Mouse (Mus musculus) lung, embryonic 14.5 days (tissue): ENCODE data around the gene Vsnl1. TPM values are rescaled to one million over a fixed set of nuclear protein-coding genes. Genes with fewer than 3 reads are reported as not detected.

ENCODE experiments used
- ATAC-seq: fragments of 200-750 bp; cut with Nextera tagmentation; 2 replicates; pipeline ENCODE4 v1.8.0; 2017; ENCODE audit warnings: mild to moderate bottlenecking, moderate TSS enrichment, moderate library complexity; ENCODE audit not compliant: insufficient read depth
- DNase-seq: peaks from one replicate; pipeline ENCODE4 v3.0.0-alpha.2; 2015
- H3K27ac ChIP-seq: fragments of 300-500 bp; sonication (generic); 2 replicates; pipeline ENCODE4 v1.5.1; 2014; ENCODE audit warnings: low read depth, mild to moderate bottlenecking, moderate library complexity
- H3K27me3 ChIP-seq: fragments of 300-500 bp; sonication (generic); 2 replicates; pipeline ENCODE4 v1.6.1; 2014; ENCODE audit warnings: low read length, control low read depth; ENCODE audit not compliant: insufficient read depth
- H3K36me3 ChIP-seq: fragments of 300-500 bp; sonication (generic); 2 replicates; pipeline ENCODE4 v1.6.1; 2014; ENCODE audit warnings: control low read depth; ENCODE audit not compliant: insufficient read depth
- H3K4me1 ChIP-seq: fragments of 300-500 bp; sonication (generic); 2 replicates; pipeline ENCODE4 v1.6.1; 2014; ENCODE audit warnings: antibody characterized with exemption, control low read depth; ENCODE audit not compliant: insufficient read depth
- H3K4me2 ChIP-seq: fragments of 300-500 bp; sonication (generic); 2 replicates; pipeline ENCODE4 v1.6.1; 2014; ENCODE audit warnings: mild to moderate bottlenecking
- H3K4me3 ChIP-seq: fragments of 300-500 bp; sonication (generic); 2 replicates; pipeline ENCODE4 v1.5.1; 2014; ENCODE audit warnings: low read depth, low read length
- H3K9ac ChIP-seq: fragments of 300-500 bp; sonication (generic); 2 replicates; pipeline ENCODE4 v1.6.1; 2014
- H3K9me3 ChIP-seq: fragments of 300-500 bp; sonication (generic); 2 replicates; pipeline ENCODE4 v1.6.1; 2016; ENCODE audit warnings: low read depth, low read length, control low read depth
- CTCF ChIP-seq: IDR thresholded peaks from 2 replicates; pipeline ENCODE4 v1.5.1; 2016; ENCODE audit warnings: antibody characterized with exemption, low read depth
- WGBS: fragments of 180-500 bp; shearing (Covaris S2); extraction: QIAGEN DNeasy Blood & Tissue Kit; methylation state at CpG from one replicate; pipeline ENCODE4 v1.1.7; 2014; 5-methylcytosine and 5-hydroxymethylcytosine counted together
- polyA plus RNA-seq: library from polyadenylated mRNA; unstranded; fragments of >200 nt; fragmentation: Nextera tagmentation; extraction: Ambion mirVana; gene quantifications from 2 replicates; pipeline ENCODE4 v1.2.1, GENCODE M21; 2014

Gene Vsnl1
- polyA plus RNA-seq, 1 experiment from 2014 or later, result 4.5 TPM

DNA sequence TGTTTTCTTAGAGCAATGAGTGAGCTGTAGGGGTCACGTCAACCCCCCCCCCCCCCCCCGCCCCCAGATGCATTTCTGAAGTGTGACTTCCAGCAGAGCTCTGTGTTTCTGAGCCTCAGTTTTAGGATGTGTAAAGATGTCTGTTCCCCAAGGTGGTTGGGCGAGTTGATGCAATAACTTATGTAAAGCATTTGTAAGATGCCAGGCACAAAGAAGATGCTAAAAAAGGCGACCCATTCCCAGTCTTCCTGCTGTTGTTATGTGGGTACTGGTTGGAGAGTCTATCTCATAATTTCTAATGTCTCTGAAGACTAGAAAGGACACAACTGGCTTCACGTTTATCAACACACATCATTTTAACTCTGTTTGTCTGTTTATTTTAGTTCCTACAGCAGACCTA is 86.5 kb downstream of the Vsnl1 start:
- ATAC-seq, result no peak
- no peak for TF ChIP-seq CTCF
- Histone ChIP-seq H3K27me3 (no peaks in the 10 kb centered on the region), H3K4me2 (no peak overlapping the region), H3K36me3 (no peaks in the 10 kb centered on the region), H3K4me3 (no peak overlapping the region), H3K4me1 (no peaks in the 10 kb centered on the region), H3K27ac (no peak overlapping the region), H3K9ac (no peak overlapping the region), H3K9me3 (no peaks in the 10 kb centered on the region)
- no peak for DNase-seq
- WGBS, result 39% methylated on average over 5 of the region's 5 CpGs

DNA sequence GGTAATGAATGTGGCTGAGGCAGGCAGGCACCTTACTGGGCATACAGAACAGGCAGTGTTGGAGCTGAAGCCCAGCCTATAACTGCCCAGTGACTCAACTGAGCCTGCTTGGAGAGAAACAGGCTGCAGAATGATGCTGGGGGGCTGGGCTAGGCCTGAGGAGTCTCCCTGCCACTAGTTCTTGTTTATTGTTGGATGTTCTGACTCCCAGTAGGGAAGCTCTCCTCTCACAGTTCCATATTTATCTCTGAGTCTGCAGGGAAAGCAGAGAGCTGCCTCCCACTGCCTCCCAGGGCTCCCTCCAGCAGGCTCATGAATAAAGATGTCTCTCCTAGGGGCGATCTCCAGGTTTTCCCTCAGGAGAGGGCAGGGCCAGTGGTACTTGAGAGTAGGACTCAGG is 88.0 kb downstream of the Vsnl1 start:
- ATAC-seq (no peak), DNase-seq (no peak)
- H3K27ac ChIP-seq, result no peak overlapping the region
- no peaks in the 10 kb centered on the region for H3K27me3 ChIP-seq
- no peaks in the 10 kb centered on the region for H3K9me3 ChIP-seq
- no peaks in the 10 kb centered on the region for H3K4me1 ChIP-seq
- TF ChIP-seq CTCF, result no peak
- no peak overlapping the region for H3K9ac ChIP-seq
- H3K4me3 ChIP-seq, result no peak overlapping the region
- no peaks in the 10 kb centered on the region for H3K36me3 ChIP-seq
- 0% methylated on average over 1 of the region's 1 CpGs for WGBS
- no peak overlapping the region for H3K4me2 ChIP-seq

DNA sequence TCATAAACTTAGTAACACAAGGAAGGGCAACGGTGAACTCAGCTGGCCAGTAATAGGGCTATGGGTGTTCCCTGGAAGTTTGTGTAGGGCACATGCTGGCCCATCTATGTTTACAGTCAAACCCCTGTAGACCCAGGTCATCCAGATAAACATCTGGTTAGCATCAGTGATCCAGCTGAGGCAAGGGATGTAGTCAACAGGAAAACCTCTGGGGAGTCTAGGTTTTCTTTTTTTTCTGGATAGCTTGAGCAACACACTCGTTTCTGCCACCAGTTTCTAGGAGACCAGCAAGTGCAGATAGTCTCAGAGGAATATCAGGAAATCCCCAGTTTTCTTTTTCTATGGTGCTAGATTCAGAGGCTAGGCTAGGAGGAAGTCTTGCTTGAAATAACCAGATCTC is 90.5 kb downstream of the Vsnl1 start:
- H3K9ac ChIP-seq, result no peak overlapping the region
- no peak for TF ChIP-seq CTCF
- H3K27ac ChIP-seq, result no peak overlapping the region
- H3K4me2 ChIP-seq, result no peak overlapping the region
- H3K36me3 ChIP-seq, result no peaks in the 10 kb centered on the region
- no peak for ATAC-seq
- no peak for DNase-seq
- no peak overlapping the region for H3K4me3 ChIP-seq
- 50% methylated on average over 2 of the region's 2 CpGs for WGBS
- H3K4me1 ChIP-seq, result no peaks in the 10 kb centered on the region
- H3K27me3 ChIP-seq, result no peaks in the 10 kb centered on the region
- no peaks in the 10 kb centered on the region for H3K9me3 ChIP-seq

DNA sequence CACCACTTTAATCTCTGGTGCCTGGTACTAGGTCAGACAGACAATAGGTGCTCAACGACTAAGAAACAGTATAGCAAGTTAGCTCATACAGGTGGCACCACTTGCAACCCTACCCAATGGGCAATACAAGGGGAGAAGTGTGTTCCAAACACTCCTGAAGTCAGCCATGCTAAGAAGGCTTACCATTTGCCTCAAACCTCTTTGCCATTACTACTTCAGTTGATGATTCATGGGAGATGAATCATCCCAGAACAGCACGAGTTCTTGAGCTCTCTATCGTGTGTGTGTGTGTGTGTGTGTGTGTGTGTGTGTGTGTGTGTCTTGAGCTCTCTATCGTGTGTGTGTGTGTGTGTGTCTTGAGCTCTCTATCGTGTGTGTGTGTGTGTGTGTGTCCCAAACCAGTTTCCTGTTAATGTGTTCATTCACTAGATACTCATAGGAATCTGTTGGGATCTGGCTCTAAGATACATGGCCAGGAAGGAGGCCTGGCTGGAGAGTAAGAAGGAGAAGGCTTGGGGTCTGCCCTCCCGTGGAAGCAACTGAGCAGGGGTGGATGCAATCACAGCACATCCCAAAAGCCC is 94.3 kb downstream of the Vsnl1 start:
- no peaks in the 10 kb centered on the region for H3K4me1 ChIP-seq
- TF ChIP-seq CTCF, result no peak
- no peak for ATAC-seq
- no peak for DNase-seq
- H3K9ac ChIP-seq, result no peak overlapping the region
- H3K9me3 ChIP-seq, result no peaks in the 10 kb centered on the region
- no peaks in the 10 kb centered on the region for H3K27me3 ChIP-seq
- 65% methylated on average over 6 of the region's 6 CpGs for WGBS
- no peak overlapping the region for H3K4me3 ChIP-seq
- no peak overlapping the region for H3K27ac ChIP-seq
- no peak overlapping the region for H3K4me2 ChIP-seq
- H3K36me3 ChIP-seq, result no peaks in the 10 kb centered on the region

DNA sequence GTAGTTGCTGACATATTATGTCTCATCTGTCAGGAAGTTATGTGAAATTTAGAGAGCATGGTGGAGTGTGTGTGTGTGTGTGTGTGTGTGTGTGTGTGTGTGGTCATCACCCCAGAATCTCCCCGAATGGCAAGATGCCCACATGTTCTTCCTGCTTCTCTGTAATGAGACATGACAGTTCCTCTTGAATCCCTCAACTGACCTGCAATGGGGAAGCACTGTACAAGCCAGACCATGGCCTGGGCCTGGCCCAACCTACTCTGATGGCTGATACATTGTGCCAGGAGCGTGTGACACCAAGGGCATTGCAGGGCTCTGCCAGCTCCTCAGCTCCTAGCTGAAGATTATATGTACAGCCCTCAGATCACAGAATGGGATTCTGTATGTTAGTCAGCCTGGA is 98.2 kb downstream of the Vsnl1 start:
- H3K4me2 ChIP-seq, result no peak overlapping the region
- no peak overlapping the region for H3K9ac ChIP-seq
- no peak overlapping the region for H3K27ac ChIP-seq
- no peak for TF ChIP-seq CTCF
- no peaks in the 10 kb centered on the region for H3K27me3 ChIP-seq
- no peaks in the 10 kb centered on the region for H3K4me1 ChIP-seq
- no peak overlapping the region for H3K4me3 ChIP-seq
- DNase-seq (no peak), ATAC-seq (no peak)
- H3K36me3 ChIP-seq, result no peaks in the 10 kb centered on the region
- 86% methylated on average over 2 of the region's 2 CpGs for WGBS
- no peaks in the 10 kb centered on the region for H3K9me3 ChIP-seq

DNA sequence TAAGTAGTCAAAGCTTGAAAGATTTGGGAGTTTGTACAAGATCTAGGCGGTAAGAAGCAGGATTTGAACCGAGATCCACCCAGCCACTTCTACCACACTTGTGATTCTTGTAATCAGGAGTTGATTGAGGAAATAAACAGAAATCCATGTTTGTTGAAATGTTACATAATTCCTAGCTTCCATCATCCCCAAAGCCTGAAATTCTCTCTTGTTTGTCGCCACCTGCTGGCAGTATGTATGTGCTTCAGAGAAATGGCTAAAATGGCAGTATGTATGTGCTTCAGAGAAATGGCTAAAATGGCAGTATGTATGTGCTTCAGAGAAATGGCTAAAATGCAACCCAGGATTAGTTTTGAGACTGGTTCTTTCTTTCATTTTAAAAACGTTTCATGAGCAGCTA is 99.6 kb downstream of the Vsnl1 start:
- DNase-seq (peak; percentile 83), ATAC-seq (no peak)
- Histone ChIP-seq H3K36me3 (no peaks in the 10 kb centered on the region), H3K27me3 (no peaks in the 10 kb centered on the region), H3K9ac (no peak overlapping the region), H3K9me3 (no peaks in the 10 kb centered on the region), H3K4me1 (no peaks in the 10 kb centered on the region), H3K4me3 (no peak overlapping the region), H3K27ac (no peak overlapping the region), H3K4me2 (no peak overlapping the region)
- WGBS, result 32% methylated on average over 4 of the region's 4 CpGs
- peak; percentile 78 for TF ChIP-seq CTCF

DNA sequence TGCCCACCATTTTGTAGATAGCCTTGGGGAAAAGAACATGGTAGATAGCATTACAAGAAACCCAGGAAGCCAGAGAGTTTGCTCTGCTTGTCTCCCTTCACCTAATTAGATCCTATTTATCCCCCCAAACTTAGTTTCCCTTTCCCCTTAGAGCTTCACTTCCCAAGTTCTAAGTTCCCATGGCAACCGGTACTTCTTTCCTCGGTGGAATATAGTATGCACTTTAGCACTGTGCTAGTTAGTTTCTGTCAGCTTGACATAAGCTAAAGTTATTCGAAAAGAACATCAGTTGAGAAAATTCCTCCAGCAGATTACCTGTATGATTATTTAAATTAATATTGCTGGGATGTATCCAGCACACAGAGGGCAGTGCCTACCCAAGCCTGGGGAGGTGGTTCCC is 109.9 kb downstream of the Vsnl1 start:
- TF ChIP-seq CTCF, result no peak
- H3K27ac ChIP-seq, result no peak overlapping the region
- 69% methylated on average over 3 of the region's 3 CpGs for WGBS
- no peak overlapping the region for H3K4me3 ChIP-seq
- H3K27me3 ChIP-seq, result no peaks in the 10 kb centered on the region
- no peak overlapping the region for H3K9ac ChIP-seq
- no peak overlapping the region for H3K4me2 ChIP-seq
- no peak for DNase-seq
- ATAC-seq, result no peak
- no peaks in the 10 kb centered on the region for H3K36me3 ChIP-seq
- no peaks in the 10 kb centered on the region for H3K4me1 ChIP-seq
- H3K9me3 ChIP-seq, result no peaks in the 10 kb centered on the region

DNA sequence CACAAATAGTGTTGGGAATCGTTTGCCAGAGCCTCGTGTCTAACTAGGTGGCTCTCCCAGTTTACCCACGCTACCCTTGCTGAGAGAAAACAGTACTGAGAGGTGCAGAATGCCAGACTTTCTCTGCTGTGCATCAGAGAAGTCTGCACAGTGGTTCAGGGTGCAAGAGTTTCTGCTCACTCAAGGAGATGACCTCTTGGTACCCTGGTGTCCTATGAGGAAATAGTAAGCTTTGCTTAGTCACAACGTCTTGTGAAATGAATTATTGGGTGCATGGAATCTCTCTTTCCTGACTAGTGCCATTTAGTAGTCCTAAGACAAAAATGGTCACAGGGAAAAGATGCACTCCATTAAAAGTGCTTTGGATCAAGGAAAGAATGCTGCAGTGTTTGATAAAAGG is 111.9 kb downstream of the Vsnl1 start:
- Histone ChIP-seq H3K27me3 (no peaks in the 10 kb centered on the region), H3K4me3 (no peak overlapping the region), H3K9ac (no peak overlapping the region), H3K4me2 (no peak overlapping the region), H3K4me1 (no peaks in the 10 kb centered on the region), H3K9me3 (no peaks in the 10 kb centered on the region), H3K36me3 (no peaks in the 10 kb centered on the region), H3K27ac (no peak overlapping the region)
- TF ChIP-seq CTCF, result no peak
- WGBS, result 30% methylated on average over 4 of the region's 4 CpGs
- peak; percentile 52; the same call in 1 of the 2 replicates for ATAC-seq
- DNase-seq, result peak; percentile 21
